Mouse (Mus musculus): ENCODE measurements around the gene Fam160a1.

The Fam160a1 gene

GRCm38 (mm10) chr3:85741767-85742166 is 75.3 kb downstream of the Fam160a1 start:
- no peak for DNase-seq

DNA sequence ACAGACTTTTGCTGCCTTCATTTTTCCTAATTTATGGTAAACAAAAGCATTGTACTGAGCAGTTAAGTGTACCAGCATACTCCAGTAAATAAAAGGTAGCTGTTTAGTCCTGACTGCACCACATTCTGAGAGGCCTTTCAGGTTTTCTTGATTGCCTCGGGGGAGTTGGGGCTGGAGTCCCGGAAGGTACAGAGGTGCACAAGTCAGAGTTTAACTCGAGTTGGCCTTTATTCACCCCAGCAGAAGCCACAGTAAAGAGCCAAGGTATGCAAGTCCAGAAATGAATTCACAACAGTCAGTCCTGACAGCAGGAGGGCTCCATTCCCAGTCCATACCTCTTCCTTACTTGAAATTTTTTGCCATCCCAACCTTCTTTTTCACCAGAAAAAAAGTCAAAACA is 78.5 kb downstream of the Fam160a1 start:
- DNase-seq: no peak

GRCm38 (mm10) chr3:85733939-85734729 is 83.0 kb downstream of the Fam160a1 start:
- no peak for DNase-seq

DNA sequence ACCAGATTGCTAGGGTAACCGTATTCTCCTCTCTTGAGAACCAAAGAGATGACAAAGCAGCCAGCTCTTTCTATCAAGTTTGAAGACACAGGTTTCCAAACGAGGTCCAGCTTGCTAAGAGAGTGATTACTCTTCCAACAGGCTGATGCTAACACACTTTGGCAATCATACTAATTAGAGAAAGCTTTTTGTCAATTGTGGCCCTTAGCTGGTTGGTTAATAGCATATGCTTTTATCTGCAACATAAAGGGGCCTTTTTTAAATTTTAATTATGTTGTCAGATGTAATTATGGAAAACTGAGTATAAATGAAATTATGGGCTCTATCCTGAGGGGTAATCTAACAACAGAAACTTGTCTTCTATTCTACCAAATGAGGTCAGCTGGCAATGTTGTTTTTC is 89.9 kb downstream of the Fam160a1 start:
- DNase-seq: no peak

DNA sequence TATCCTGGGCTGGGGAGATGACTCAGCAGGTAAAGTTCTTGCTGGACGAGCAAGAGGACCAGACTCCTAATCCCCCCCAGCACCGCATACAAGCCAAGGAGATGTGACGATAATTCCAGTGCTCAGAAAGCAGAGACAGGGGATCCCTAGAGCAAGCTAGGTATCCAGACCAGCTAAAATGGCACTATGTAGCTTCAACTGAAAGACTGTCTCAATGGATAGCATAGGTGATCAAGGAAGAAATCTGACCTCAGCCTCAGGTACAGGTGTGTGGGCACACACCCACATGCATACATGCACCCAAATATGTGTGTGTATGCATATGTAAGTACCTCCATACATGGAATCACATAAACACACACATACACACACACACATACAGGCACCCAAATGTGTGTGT is 91.1 kb downstream of the Fam160a1 start:
- DNase-seq: no peak

DNA sequence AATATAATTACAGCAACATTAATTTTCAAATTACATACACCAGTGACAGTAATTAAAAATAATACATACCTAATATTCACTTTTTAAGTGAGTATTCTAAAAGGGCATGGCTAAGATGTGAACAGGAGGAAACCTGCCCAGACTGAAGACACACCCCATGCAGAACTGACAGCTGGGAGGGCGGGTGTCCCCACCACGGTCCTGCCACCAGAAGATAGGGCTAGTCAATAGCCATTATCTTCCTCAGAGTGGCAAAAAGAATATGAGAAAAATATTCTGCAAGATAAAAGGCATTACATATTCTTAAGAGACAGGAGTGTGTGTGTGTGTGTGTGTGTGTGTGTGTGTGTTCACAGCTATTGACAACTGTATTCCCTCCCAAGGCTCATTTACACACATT is 92.0 kb downstream of the Fam160a1 start:
- no peak for DNase-seq

DNA sequence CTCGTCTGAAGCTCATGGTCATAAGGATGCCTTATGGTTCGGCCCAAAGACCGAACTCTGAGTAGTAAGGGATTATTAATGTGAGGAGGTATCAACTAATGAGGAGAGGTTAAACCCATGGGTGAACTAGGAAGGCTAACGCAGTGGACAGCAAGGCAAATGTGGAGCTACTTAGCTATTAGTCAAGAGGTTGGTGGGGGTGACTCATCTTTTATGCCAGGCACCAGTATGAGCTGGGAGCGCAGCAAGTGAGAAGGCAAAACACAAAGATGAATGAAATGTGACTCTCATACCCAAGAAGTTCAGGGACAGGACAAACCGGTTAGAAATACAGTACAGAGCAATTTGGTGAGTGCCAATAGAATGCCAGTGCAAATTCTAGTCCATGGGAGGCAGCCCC is 94.5 kb downstream of the Fam160a1 start:
- no peak for DNase-seq

- DNase-seq: no peak
Measured at GRCm38 (mm10) chr3:85715764-85716297, 101.3 kb downstream of the Fam160a1 start.

DNA sequence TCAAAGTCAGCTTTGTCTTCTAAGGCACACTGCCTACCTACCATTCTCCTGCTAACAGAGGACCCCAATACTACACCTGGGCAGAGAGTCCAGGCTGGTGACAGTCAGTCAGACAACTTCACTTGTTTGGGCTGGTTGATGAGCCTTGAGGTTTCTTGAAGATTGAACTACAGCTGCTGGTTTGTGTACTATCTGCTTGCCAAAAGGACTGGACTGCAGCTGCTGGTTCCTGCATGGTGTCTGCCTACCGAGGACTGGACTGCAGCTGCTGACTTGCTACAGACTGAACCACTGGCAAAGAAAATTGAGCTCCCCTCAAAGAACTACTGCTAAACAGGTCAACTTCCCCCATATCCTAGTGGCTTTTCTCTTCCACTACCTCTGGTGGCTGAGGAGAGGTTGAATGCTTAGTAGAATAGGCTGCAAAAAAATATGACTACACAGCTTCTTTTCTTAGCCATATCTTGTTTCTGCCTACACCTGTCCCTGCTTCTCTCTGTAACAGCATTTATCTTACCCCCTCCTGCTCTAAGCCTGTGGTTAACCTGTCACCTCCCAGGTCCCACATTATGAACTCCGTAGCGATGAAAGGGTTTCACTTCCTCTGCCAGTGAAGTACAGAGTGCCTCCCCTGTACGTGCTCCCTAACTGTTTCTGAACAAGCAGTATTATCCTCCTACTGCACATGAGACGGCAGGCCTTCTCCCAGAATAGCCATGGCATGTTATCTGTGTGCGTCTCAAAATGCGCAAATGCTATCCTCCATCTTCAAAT is 103.0 kb downstream of the Fam160a1 start:
- no peak for DNase-seq

GRCm38 (mm10) chr3:85710695-85711094 is 106.4 kb downstream of the Fam160a1 start:
- no peak for DNase-seq

DNA sequence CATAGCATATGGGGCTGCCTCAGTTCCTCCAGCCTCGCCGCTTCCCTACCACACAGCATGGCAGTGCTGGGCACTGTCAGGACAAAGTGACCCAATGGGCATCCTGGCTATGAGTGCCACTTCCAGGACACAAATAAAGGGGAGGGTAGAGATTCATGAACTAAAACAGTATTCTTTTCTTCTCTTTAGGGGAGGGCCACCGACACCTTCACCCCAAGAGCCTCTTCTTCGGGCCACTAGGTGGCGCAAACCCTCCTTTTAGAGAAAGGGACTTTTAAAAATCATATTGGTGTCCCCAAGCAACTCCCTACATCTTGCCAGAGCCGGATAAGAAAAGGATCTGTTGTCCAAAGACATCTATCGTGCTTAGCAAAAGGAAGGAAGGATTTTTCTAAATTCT is 109.7 kb downstream of the Fam160a1 start:
- peak; percentile 54 for DNase-seq

DNA sequence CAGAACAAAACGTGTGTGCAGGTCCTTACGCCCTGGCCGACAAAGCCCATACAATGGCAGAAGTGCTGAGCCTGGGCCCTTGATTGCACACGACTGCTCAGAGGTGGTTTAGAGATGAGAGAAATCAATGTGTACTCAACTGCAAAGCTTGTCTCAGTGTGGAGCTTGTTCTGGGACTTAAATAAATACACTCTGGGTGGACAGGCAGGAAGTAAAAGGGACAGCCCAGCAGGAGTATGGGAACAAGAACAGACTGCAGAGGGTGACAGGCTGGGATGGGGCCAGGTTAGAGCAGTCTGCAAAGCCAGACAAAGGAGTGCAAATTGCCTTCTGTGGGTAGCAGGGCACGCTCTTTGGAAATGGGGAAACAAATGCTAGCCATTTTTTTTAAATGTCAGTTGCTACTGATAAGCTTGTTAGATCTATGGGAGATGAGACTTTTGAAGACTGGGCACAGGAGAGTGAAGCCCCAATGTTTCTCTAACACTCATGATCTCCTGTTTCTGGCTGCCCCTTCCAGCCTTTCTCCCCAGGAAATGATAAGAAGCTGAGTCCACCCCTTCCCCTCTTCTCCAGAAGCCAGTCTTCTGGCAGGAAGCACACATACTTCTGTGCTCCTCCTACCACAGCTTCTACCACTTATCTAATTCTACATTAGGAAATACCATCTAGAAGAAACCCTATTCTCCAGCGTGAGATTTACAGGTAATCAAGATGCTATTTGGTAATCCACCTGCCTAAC is 113.8 kb downstream of the Fam160a1 start:
- no peak for DNase-seq

GRCm38 (mm10) chr3:85698496-85698895 is 118.6 kb downstream of the Fam160a1 start:
- no peak for DNase-seq

- DNase-seq: no peak
Measured at GRCm38 (mm10) chr3:85695056-85695455, 122.0 kb downstream of the Fam160a1 start.

DNA sequence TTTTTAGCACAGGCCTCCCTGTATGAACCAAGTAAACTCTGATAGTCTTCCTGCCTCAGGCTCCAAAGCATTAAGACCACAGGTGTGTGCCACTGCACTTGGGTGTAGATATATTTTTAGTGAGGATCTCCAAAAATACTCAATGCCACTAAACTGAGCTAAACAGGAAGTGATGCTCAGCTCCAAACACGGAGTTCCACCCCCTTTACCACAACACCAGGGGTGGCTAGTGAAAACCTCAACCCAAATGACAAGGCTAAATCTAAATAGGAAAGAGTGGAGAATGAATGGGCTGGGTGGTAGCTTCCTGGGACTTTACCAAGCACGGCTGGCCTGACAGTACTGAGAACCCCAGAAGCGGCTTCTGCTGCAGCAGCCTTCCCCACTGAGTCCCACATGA is 124.1 kb downstream of the Fam160a1 start:
- no peak for DNase-seq

GRCm38 (mm10) chr3:85691134-85691533 is 126.0 kb downstream of the Fam160a1 start:
- no peak for DNase-seq

DNA sequence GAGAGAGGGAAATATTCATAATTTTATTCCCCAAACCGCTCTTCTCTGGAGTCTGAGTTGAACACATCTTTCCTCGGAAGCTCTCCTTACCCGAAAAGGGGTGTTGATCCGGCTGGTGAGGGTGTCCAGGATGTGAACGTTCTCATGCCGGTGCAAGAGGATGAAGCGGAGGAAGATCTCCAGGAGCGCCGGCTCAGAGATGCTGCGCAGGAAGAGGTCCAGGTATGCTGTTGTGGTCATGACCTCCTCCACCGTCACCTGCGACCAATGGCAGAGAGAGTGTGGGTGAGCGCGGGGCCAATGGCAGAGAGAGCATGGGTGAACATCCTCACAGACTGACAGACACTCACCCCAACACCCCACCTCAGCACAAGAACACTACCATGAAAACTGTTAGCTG is 128.8 kb downstream of the Fam160a1 start:
- DNase-seq: no peak

DNA sequence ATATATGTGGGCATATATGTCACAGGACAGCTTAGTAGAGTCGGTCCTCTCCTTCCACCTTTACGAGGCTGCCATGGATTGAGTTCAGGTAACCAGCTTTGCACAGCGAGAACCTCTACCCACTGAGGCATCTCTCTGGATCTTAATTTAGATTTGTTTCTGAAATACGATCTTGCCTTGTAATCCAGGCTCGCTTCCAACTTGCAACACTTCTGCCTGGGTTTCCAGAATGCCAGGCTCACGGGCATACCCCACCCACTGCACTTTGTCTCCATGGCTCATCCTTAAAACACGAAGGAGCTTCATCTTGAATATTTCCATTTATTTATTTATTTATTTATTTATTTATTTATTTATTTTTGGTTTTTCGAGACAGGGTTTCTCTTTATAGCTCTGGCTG is 131.8 kb downstream of the Fam160a1 start:
- no peak for DNase-seq

- DNase-seq: no peak
Measured at GRCm38 (mm10) chr3:85683618-85684017, 133.5 kb downstream of the Fam160a1 start.

GRCm38 (mm10) chr3:85681136-85681535 is 136.0 kb downstream of the Fam160a1 start:
- DNase-seq: no peak

- no peak for DNase-seq
Measured at GRCm38 (mm10) chr3:85679960-85680359, 137.1 kb downstream of the Fam160a1 start.

DNA sequence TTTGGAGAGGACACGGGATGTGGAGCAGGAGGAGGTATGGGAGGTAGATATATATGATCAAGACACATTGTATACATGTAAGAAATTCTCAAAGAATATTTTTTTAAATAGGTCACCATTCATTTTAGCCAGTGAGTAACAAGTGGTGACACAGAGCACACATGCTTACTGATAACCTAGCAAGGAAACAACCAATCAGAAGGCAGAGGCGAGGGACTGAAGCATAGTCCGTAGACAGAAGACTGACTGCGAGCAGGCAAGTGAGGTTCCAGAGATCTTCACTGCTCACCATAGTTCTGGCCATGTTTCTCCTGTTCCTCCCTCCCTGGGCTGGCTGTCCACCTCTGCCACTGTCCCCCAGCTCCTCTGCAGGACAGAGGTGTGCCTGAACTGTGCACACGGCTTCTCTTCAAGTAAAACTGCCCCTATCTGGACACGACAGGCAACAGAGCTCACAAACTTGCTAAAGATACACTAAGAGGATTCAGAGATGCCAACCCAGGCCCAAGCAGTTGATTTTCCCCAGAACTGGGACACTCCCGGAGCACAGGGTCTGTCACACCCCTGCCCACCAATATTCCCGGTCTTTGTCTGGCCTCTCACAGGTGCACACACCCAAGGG is 137.7 kb downstream of the Fam160a1 start:
- DNase-seq: no peak

DNA sequence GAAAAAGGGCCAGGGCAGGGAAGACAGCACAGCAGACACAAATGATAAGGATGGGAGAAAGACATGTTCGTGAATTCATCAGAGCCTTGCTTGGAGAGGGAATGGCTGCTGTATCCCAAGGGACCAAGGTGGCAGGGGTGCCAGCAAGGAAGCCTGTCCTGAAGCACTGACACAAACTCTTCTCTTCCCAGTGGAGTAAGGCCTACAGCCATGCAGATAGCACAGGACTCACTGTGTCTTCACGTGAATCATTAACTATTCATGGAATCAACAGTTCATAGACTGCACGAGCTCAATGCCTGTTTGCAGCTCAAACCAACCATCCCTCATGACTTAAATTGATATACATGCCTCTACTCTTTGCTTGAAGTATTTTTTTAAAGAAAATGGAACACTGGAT is 139.1 kb downstream of the Fam160a1 start:
- DNase-seq: no peak
